Mouse (Mus musculus) cerebellum, postnatal 10 days (tissue): ENCODE measurements around the gene Hist2h4.

Source experiments
- DNase-seq, 2 experiments: peaks; one replicate each; pipeline ENCODE4 v3.0.0; 2021; ENCODE audit warnings: mixed read lengths in 2 of 2

Gene Hist2h4

GRCm38 (mm10) chr3:96245003-96245886, 17.9 kb downstream of the Hist2h4 start, which contains the start of gene Hist2h2aa1:
TSS of gene Hist2h2aa1 (plus strand) at chr3:96245497.
- peak; percentile 90 for DNase-seq

GRCm38 (mm10) chr3:96243921-96244572, 19.1 kb downstream of the Hist2h4 start:
- no peak for DNase-seq

GRCm38 (mm10) chr3:96240799-96241197, 22.3 kb downstream of the Hist2h4 start:
- DNase-seq = no peak

- peak; percentile 96 to 97 for DNase-seq
Measured at GRCm38 (mm10) chr3:96239949-96240798, 22.9 kb downstream of the Hist2h4 start, which contains the start of gene Hist2h2aa2. TSS of gene Hist2h2aa2 (minus strand) at chr3:96240276.

GRCm38 (mm10) chr3:96238954-96239793, 23.9 kb downstream of the Hist2h4 start, which contains the start of gene Hist2h3c2:
TSS of gene Hist2h3c2 (minus strand) at chr3:96239127.
- peak; percentile 51 to 67 for DNase-seq

GRCm38 (mm10) chr3:96237904-96238511, 25.1 kb downstream of the Hist2h4 start:
- no peak for DNase-seq

- no peak for DNase-seq
Measured at GRCm38 (mm10) chr3:96237335-96237903, 25.7 kb downstream of the Hist2h4 start.

GRCm38 (mm10) chr3:96236834-96237334, 26.2 kb downstream of the Hist2h4 start:
- no peak for DNase-seq

- no peak for DNase-seq
Measured at GRCm38 (mm10) chr3:96235836-96236235, 27.3 kb downstream of the Hist2h4 start.

GRCm38 (mm10) chr3:96234914-96235313, 28.2 kb downstream of the Hist2h4 start:
- no peak for DNase-seq

GRCm38 (mm10) chr3:96231758-96232120, 31.4 kb downstream of the Hist2h4 start:
- no peak for DNase-seq

- DNase-seq = no peak
Measured at GRCm38 (mm10) chr3:96230910-96231757, 32.0 kb downstream of the Hist2h4 start.

GRCm38 (mm10) chr3:96230404-96230803, 32.7 kb downstream of the Hist2h4 start:
- no peak for DNase-seq

- no peak for DNase-seq
Measured at GRCm38 (mm10) chr3:96228828-96229227, 34.3 kb downstream of the Hist2h4 start.

GRCm38 (mm10) chr3:96226695-96227648, 36.1 kb downstream of the Hist2h4 start:
- DNase-seq = no peak

- DNase-seq = no peak
Measured at GRCm38 (mm10) chr3:96225421-96225820, 37.7 kb downstream of the Hist2h4 start.

GRCm38 (mm10) chr3:96222774-96223173, 40.3 kb downstream of the Hist2h4 start:
- peak; percentile 26 to 33 for DNase-seq

- DNase-seq = peak in 1 of 2 experiments; percentile 26
Measured at GRCm38 (mm10) chr3:96221640-96222038, 41.5 kb downstream of the Hist2h4 start.
